Mouse (Mus musculus): ENCODE measurements around the gene Cbfa2t3. TPM values are rescaled to one million over a fixed set of nuclear protein-coding genes. Genes with fewer than 3 reads are reported as not detected.

Gene Cbfa2t3
- total and polyA plus RNA-seq, 2 experiments: 0.28 to 1.3 TPM

GRCm38 (mm10) chr8:122720070-122720729 is 21.3 kb upstream of the Cbfa2t3 start:
- TF ChIP-seq POLR2A (IDR thresholded peaks at IDR 0.05; ENCODE audit: extremely low read depth, insufficient read depth, low read length): no peak
- TF ChIP-seq CTCF (IDR thresholded peaks at IDR 0.05; ENCODE audit: low read depth, low read length): no peak
- H3K79me2 ChIP-seq (ENCODE audit: control insufficient read depth, insufficient read depth, low read length): no peaks in the 10 kb centered on the region
- peak overlapping the region; percentile 2; the same call in 1 of the 2 replicates for H3K27ac ChIP-seq (replicated peaks; ENCODE audit: insufficient read depth, low read depth, low read length)
- peak; percentile 53 for DNase-seq (ENCODE audit: extremely low read depth, low read depth, low spot score)
- WGBS: 10% methylated on average over 25 of the region's 25 CpGs
- H3K36me3 ChIP-seq (ENCODE audit: control insufficient read depth, insufficient read depth, low read length): no peaks in the 10 kb centered on the region
- H3K4me1 ChIP-seq (ENCODE audit: control insufficient read depth, insufficient read depth, low read length): peaks cover 10% of the 10 kb centered on the region
- no peaks in the 10 kb centered on the region for H3K27me3 ChIP-seq (ENCODE audit: control insufficient read depth, insufficient read depth, low read length)
- no peak overlapping the region for H3K4me3 ChIP-seq (ENCODE audit: insufficient read depth, low read depth, low read length)
- no peak overlapping the region for H3K9ac ChIP-seq (ENCODE audit: low read depth, low read length)

GRCm38 (mm10) chr8:122719500-122720065 is 20.7 kb upstream of the Cbfa2t3 start:
- no peaks in the 10 kb centered on the region for H3K27me3 ChIP-seq (ENCODE audit: control insufficient read depth, insufficient read depth, low read length)

GRCm38 (mm10) chr8:122718711-122719499 is 20.0 kb upstream of the Cbfa2t3 start:
- peak; percentile 94 for DNase-seq (ENCODE audit: extremely low read depth, low read depth, low spot score)
- H3K79me2 ChIP-seq (ENCODE audit: control insufficient read depth, insufficient read depth, low read length): no peaks in the 10 kb centered on the region
- no peaks in the 10 kb centered on the region for H3K27me3 ChIP-seq (ENCODE audit: control insufficient read depth, insufficient read depth, low read length)
- H3K4me1 ChIP-seq (ENCODE audit: control insufficient read depth, insufficient read depth, low read length): peaks cover 10% of the 10 kb centered on the region
- no peaks in the 10 kb centered on the region for H3K36me3 ChIP-seq (ENCODE audit: control insufficient read depth, insufficient read depth, low read length)
- TF ChIP-seq CTCF (IDR thresholded peaks at IDR 0.05; ENCODE audit: low read depth, low read length) (no peak), POLR2A (IDR thresholded peaks at IDR 0.05; ENCODE audit: extremely low read depth, insufficient read depth, low read length) (no peak)
- H3K27ac ChIP-seq (replicated peaks; ENCODE audit: insufficient read depth, low read depth, low read length): peak overlapping the region; percentile 73
- peak overlapping the region; percentile 27; the same call in 1 of the 2 replicates for H3K4me3 ChIP-seq (ENCODE audit: insufficient read depth, low read depth, low read length)
- H3K9ac ChIP-seq (ENCODE audit: low read depth, low read length): peak overlapping the region; percentile 6; the same call in 1 of the 2 replicates
- WGBS: 26% methylated on average over 14 of the region's 14 CpGs

More at GRCm38 (mm10) chr8:122719500-122720065, 20.7 kb upstream of the Cbfa2t3 start:
- no peak for TF ChIP-seq POLR2A (IDR thresholded peaks at IDR 0.05; ENCODE audit: extremely low read depth, insufficient read depth, low read length)
- TF ChIP-seq CTCF (IDR thresholded peaks at IDR 0.05; ENCODE audit: low read depth, low read length): no peak
- H3K9ac ChIP-seq (ENCODE audit: low read depth, low read length): peak overlapping the region; percentile 6; the same call in 1 of the 2 replicates
- H3K36me3 ChIP-seq (ENCODE audit: control insufficient read depth, insufficient read depth, low read length): no peaks in the 10 kb centered on the region
- DNase-seq (ENCODE audit: extremely low read depth, low read depth, low spot score): peak; percentile 67
- peak overlapping the region; percentile 73 for H3K27ac ChIP-seq (replicated peaks; ENCODE audit: insufficient read depth, low read depth, low read length)
- WGBS: 13% methylated on average over 7 of the region's 7 CpGs
- peaks cover 10% of the 10 kb centered on the region for H3K4me1 ChIP-seq (ENCODE audit: control insufficient read depth, insufficient read depth, low read length)
- no peak overlapping the region for H3K4me3 ChIP-seq (ENCODE audit: insufficient read depth, low read depth, low read length)
- H3K79me2 ChIP-seq (ENCODE audit: control insufficient read depth, insufficient read depth, low read length): no peaks in the 10 kb centered on the region

GRCm38 (mm10) chr8:122717869-122718509 is 19.1 kb upstream of the Cbfa2t3 start:
- H3K79me2 ChIP-seq (ENCODE audit: control insufficient read depth, insufficient read depth, low read length): no peaks in the 10 kb centered on the region
- no peaks in the 10 kb centered on the region for H3K36me3 ChIP-seq (ENCODE audit: control insufficient read depth, insufficient read depth, low read length)
- TF ChIP-seq CTCF (IDR thresholded peaks at IDR 0.05; ENCODE audit: low read depth, low read length): no peak
- no peak for TF ChIP-seq POLR2A (IDR thresholded peaks at IDR 0.05; ENCODE audit: extremely low read depth, insufficient read depth, low read length)
- H3K4me3 ChIP-seq (ENCODE audit: insufficient read depth, low read depth, low read length): no peak overlapping the region
- no peak for DNase-seq (ENCODE audit: extremely low read depth, low read depth, low spot score)
- H3K4me1 ChIP-seq (ENCODE audit: control insufficient read depth, insufficient read depth, low read length): peaks cover 10% of the 10 kb centered on the region
- WGBS: 87% methylated on average over 10 of the region's 10 CpGs
- H3K27me3 ChIP-seq (ENCODE audit: control insufficient read depth, insufficient read depth, low read length): no peaks in the 10 kb centered on the region
- H3K27ac ChIP-seq (replicated peaks; ENCODE audit: insufficient read depth, low read depth, low read length): no peak overlapping the region
- H3K9ac ChIP-seq (ENCODE audit: low read depth, low read length): no peak overlapping the region

GRCm38 (mm10) chr8:122716566-122716965 is 17.7 kb upstream of the Cbfa2t3 start:
- Histone ChIP-seq H3K36me3 (ENCODE audit: control insufficient read depth, insufficient read depth, low read length) (no peaks in the 10 kb centered on the region), H3K4me3 (ENCODE audit: insufficient read depth, low read depth, low read length) (no peak overlapping the region), H3K9ac (ENCODE audit: low read depth, low read length) (no peak overlapping the region), H3K27ac (replicated peaks; ENCODE audit: insufficient read depth, low read depth, low read length) (no peak overlapping the region), H3K4me1 (ENCODE audit: control insufficient read depth, insufficient read depth, low read length) (peaks cover 10% of the 10 kb centered on the region), H3K79me2 (ENCODE audit: control insufficient read depth, insufficient read depth, low read length) (no peaks in the 10 kb centered on the region), H3K27me3 (ENCODE audit: control insufficient read depth, insufficient read depth, low read length) (no peaks in the 10 kb centered on the region)
- 74% methylated on average over 8 of the region's 8 CpGs for WGBS
- no peak for TF ChIP-seq CTCF (IDR thresholded peaks at IDR 0.05; ENCODE audit: low read depth, low read length)
- no peak for TF ChIP-seq POLR2A (IDR thresholded peaks at IDR 0.05; ENCODE audit: extremely low read depth, insufficient read depth, low read length)
- DNase-seq (ENCODE audit: extremely low read depth, low read depth, low spot score): peak; percentile 31

Data from liver, adult 2 months (tissue).